Mouse (Mus musculus) lung, postnatal 36 days (tissue): ENCODE data around the gene Cox10.
"Not testable (repeated sequence)": the region's sequence is repeated elsewhere in the genome, so short reads cannot be mapped to it uniquely, and the experiment has no call there.

ENCODE experiments used
- DNase-seq: peaks from one replicate; pipeline ENCODE4 v3.0.0; 2022; ENCODE audit warnings: mixed read lengths

Gene Cox10

DNA sequence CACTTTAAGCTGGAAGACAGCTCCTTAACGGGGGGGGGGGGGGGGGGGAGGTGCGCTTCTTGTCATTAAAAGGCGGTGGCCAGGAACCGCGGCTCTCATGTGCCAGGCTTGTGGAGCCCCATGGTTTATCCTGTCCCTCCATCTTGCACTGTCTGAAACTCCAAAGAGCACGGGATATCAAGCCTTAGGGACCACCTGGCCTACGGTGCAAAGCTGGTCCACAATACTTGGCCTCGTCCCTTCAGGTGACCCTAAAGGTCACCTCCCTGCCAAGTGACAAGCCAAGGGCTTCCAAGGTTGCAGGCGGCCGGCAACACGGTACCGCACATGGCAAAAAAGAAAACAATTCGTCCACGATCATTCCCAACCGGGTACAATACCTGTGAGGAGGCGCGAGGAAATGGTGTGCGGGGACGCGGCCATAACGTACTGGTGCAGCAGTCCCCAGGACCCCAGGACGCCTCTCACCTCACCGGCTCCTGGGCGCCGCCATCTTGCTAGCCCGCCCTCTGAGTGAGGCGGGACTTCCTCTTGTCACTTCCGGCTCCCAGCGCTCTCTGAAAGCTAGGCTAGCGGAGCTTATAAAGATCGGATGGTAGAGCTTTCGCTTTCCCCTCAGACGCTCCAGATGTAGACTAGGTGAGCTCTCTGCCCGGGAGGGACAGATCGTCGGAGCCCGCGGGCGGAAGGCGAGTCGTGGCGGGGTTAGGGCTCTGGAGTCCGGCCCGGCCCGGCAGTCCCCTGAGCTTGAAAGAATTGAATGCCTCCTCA is at the start of gene Cox10:
Cox10 (minus strand) TSS at position 513 of the 771 bp plus-strand sequence.
- peak; percentile 94 for DNase-seq

DNA sequence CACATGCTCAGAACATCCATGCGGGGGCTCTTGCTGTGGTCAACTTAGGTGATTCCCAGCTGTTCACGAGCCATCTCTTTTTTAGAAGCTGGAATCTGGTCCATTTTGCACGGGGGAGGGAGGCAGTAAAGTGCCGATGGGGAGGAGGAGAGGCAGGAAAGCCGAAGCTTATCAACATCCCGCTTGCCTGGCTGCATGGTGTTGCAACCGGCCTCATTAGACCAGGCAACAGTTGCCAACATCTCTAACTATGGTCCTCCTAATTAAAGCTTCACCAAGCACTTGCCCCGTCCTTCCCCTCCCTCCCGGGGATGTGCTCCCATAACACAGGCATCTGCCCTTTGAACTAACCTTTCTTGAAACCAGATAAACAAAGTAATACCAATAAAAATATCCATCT is 48.7 kb upstream of the Cox10 start:
- DNase-seq = no peak

DNA sequence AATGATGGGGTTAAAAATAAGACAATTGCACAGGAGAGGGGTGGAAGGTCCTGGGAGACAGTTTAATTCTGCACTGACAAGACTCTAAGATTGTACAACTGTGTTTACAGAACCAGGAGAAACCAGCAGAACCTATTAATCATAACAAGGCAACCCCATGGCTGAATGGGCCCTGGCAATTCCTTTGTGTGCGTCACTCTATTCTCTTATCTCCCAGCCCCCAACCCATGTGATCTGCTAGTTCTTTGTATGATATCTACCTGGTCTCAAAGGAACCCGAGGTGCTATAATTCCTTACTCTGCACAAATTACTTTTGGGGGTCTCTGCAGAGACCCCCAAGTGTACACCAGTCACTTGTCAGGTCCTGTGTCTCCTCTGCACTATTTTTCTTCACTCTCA is 46.2 kb upstream of the Cox10 start:
- no peak for DNase-seq

DNA sequence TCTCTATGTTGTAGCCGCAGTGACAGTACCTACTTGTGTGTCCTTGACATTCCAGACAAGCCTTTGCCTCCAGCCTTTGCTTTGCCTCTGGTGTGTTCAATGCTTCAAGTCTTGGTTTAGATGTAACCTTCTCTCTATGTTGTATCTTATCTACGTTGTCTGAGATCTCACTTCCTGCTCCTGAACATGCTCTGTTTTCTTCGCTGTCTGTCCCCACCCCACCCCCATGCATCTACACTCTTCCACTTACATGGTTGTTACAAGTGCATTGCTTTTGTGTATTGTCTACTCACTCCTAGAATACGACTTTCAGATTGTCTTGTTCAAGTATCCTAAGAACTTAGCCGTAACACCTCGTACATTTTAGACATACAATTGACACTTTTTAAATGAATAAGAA is 43.9 kb upstream of the Cox10 start:
- DNase-seq = not testable (repeated sequence)

DNA sequence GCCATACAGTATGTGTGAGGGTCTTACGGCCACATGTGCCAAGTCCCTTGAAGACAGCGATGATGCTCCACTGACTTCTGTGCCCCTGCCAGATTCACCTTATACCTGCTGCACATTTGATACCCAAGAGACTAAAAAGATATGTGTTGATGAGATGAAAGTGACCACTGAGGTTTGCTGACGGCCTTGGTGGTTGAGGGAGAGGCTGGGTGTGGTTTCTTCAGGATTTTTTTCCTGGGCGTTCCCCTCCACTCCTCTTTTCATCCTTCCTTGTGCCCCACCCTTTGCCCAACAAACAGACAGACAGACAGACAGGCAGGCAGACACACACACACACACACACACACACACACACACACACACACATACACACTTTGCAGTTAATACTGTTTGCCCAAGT is 37.4 kb upstream of the Cox10 start:
- no peak for DNase-seq

DNA sequence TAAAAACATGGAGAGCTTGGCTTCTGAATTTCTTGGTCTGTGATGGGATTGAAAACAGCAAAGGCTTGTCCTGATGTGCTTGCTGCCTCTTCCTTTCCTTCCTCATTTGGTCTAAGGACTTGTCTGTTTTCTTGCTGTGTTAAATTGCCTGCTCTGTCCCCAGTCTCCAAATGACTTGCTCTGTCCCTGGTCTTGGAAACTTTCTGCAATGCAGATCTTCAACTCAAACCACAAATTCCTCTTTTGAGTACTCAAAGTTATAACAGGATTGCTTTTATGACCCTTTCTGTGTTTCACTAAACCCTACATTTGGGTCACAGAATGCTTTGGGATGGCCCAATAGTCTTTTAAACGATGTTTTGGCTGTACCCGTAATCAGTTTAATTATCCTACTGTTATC is 36.6 kb upstream of the Cox10 start:
- no peak for DNase-seq

DNA sequence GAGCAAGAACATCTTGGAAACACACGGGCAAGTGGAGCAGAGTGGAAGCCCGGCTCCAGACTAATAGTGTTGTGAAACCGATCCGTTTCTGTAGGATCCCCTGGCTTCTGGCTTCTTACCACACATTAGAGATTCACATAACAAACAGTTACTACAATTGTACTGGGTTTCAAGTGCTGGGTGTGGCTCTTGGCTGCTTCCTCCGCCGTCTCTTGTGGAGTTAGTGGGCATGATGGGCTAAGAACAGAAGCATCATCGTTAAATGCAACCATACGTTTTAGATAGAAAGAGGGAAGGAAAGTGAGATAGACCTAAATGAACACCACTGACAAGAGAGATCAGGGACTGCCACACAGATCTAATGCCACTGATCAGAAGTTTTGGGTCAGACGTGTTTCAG is 35.8 kb upstream of the Cox10 start:
- no peak for DNase-seq

DNA sequence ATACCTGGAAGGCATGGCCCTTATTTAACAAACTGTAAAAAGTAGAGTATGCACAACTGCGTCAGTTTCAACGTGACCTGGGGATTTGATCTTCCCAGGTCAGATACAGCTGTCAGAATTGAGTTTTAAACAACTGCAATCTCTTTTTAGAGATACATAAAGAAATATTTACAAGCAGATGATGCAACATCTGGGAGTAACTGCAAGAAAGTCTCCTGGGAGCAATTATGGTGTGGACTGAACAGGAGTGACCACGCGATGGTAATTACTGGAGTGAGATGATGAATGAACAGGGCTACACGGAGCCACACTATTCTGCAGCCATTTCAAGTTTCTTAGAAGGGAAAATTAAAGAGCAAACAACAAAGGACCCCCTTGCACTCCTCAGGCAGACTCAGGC is 20.8 kb upstream of the Cox10 start:
- DNase-seq = no peak

DNA sequence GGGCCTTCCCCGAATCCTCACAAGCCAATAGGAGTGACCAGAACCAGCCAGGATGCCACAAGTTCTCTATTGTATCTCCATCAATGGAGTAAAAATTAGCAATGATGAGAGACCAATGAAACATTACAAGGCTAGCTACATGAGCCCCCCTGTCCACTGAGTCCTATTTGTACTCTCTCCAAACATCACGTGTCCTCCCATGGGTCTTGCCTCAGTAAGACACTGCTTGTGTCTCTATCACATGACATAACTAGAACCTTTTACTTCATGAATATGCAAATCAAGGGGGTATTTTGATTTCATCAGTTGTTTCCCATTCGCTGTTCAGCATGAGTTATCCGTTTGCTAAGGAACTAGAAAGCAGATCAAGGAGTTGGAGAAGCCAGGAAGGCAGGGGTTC is 13.8 kb upstream of the Cox10 start:
- DNase-seq = no peak

DNA sequence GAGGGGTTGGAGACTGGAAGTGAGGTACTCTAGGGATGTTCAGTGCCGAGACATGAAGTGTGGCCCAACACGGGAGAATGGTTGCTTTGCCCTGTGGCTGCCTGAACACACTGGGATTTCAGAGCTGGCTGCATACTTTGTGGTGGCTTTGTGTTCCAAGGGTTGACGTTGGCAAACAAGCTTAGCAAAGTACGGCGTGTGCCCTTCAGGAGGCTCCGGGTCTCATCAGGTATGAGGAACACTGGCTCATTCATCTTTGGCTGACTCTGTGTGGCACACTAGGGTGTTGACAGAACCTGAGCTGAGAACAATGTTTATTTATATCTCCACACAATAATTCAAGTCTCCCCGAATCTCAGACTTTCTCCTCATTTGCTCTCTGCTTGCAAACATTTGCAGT is 11.9 kb upstream of the Cox10 start:
- peak; percentile 3 for DNase-seq

DNA sequence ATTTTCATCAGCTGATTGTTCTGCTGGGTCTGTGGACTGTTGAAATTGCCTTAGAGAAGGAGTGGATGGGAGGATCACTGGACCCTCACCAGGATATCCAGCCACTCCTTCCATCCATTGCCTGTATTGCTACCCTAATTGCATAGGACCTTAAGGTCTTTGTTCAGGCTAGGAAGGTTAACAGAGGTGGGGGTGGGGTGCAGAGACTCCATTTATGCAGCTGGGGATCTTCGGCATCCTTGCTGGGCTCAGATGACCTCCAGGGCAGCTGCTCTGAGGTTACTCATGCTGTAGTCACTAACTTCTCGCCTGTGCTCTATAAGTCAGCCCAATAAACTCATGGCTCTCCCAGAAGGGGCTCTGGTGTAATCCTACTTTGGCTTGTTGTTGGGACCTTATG is 10.4 kb upstream of the Cox10 start:
- DNase-seq = no peak

DNA sequence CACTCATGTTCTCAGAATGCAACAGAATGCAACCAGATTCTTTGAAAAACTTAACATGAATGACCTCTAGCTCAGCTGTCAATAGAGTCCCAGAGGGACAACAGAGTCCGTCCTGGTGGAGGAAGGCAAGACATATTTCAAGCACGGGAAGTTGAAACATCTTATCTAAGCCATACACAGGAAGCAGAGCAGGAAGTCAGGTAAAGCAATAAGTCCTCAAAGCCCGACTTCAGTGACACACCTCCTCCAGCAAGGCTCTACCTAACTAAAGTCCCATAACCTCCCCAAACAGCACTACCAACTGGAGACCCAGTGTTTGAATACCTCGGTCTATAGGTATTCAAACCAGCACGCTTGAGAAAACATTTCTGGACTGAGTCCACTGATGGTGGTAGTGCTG is 6.6 kb upstream of the Cox10 start:
- no peak for DNase-seq

DNA sequence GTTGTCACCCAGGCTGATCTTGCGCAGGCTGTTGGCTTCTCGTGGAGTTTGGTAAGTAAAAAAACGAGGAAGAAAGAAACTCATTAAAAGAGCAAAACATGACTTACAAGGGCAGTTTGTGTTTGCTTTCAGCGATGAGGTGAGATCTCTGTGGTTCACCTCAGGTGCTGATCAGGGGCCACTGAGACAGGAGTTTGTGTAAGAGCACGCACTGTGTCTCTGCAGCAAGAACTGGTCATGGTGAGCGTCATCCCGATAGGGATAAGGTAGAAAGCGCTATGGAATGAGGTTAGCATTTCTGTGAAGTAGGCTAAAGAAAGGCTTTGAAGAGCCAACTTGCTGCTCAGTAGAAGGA is 436 bp upstream of the Cox10 start:
- DNase-seq = no peak

DNA sequence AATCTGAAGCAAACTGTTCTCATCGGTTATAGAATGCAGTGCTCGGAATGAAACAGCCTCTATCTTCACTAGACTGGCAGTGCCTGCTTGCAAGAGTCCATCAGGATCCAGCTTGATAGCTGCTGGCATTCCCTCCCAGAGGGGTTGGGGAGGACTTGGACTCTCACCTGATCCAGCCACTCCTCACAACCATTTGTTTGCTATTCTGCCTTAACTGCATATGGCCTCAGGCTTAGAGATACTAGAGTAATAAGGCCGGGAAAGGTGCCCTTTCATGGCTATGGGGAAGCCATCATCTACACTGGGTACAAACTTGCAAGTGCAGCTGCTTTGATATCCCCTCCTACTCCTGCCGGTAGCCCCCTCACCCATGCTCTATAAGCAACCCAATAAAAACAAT is 3.1 kb downstream of the Cox10 start:
- no peak for DNase-seq

DNA sequence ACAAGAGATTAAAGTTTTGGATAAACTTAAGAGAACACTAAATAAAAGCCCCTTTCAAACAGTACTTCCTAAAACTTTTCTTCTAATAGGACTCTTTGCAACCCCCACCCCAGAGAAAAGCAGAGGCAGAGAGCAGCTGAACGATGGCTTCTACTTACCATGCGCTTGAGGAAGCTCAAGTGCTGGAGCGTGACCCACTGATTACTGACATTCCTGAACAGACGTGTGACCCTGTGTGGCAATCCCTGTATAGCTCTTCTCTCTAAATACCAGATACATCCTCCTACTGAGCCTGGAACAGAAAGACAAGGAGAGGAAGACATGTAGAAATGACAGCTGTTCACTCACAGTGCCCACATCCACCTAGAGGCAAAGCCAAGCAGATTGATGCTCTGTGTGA is 5.9 kb downstream of the Cox10 start:
- peak; percentile 6 for DNase-seq

DNA sequence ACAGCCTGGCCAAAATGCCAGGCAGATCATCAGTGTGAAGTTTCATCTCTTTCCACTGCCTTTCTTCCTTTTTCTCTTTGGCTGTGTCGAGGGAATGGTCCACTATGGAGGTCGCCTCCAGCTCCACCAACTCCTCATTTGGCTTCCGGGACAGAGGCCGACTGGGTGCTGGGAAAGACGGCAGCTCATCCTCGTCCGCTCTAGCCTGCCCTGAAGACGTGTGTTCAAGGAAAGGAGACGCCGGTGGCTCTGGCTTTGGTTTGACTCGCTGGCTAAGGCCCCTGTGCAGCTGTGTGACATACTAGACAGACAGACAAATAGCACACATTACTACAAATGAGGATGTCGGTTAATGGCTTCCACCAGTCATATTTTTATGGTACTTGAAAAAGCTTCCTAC is 7.7 kb downstream of the Cox10 start:
- DNase-seq = no peak

DNA sequence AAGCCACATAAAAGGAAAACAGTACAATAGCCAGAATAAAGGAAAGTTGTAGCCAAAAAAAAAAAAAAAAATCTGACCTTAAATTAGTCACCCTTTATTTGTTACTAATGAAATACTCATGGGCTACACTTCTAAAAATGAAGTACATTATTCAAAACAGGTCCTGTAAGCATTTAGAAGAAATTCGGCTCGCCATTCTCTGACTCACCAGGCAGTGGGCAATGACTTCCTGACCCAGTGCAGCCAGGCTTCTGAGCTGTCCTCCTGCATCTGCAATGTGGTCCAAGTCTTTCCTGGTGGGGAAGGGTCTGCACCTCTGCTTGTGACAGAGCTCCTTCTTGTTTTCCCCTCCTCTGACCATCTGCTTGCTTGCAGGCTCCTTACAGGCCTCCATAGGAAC is 13.3 kb downstream of the Cox10 start:
- no peak for DNase-seq

DNA sequence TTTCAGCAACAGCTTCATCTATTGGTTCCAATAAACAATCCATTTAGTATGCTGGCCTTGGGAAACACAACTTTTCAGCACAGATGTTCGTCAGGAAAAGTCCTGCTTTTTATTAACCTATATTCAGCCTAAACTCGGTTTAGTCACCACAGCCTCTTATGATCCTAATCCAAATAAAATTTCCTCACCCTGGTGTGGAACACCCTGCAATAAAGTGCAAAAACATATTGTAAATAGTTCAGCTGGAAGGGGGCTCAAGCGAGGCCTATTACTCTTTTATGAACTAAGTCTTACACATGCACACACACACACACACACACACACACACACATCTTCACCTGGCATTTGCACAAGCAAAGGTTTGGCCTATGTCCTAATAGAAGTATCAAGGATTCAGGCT is 16.1 kb downstream of the Cox10 start:
- no peak for DNase-seq

DNA sequence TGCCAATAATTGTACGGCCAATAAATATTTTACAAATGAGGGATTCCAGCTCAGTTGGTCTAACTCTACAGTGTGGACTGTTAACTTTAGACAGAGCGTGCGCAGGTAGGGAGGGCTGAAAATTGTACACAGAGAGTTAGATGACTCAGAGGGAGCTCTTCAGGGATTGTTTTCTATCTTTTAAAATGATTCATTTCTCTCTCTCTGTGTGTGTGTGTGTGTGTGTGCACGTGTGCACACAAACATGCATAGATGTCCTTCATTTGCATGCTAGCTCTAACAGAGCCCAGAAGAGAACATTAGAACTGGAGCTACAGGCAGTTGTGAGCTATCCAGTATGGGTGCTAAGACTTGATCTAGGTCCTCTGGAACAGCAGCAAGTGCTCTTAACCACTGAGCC is 17.0 kb downstream of the Cox10 start:
- DNase-seq = no peak

DNA sequence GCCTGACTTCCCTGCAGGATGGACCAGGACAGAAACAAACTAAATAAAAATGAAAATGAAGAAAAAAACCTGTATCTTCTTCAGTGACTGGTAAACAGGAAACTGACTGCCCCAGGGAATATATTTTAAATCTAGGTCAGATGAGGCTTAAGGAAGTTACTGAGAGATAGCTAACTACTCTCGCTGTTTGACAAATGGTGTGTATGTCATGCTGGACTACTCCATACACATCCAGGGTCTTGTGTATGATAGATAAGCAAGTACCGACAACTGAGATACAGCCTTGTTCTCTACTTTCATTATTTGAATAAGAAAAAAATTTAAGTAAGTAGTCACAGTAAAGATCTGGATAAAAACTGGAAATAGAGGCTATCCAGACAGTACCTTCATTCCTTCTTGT is 20.0 kb downstream of the Cox10 start:
- no peak for DNase-seq

DNA sequence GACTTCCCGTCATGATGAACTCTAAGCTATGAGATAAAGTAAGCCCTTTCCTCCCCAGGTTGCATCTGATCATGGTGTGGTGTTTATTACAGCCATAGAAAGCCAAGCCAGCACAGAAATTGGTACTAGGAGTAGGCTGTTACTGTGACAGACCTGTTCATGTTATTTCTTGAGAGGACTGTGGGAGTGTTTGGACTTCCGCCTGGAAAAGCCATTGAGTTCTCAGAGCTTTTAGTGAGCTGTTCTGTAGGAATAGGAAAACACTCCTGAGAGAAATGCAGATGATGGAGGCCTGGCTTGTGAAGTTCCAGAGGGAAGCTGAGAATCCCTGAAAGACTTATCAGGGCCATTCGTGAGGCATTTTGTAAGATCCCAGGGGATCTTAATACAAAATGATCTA is 20.8 kb downstream of the Cox10 start:
- no peak for DNase-seq

DNA sequence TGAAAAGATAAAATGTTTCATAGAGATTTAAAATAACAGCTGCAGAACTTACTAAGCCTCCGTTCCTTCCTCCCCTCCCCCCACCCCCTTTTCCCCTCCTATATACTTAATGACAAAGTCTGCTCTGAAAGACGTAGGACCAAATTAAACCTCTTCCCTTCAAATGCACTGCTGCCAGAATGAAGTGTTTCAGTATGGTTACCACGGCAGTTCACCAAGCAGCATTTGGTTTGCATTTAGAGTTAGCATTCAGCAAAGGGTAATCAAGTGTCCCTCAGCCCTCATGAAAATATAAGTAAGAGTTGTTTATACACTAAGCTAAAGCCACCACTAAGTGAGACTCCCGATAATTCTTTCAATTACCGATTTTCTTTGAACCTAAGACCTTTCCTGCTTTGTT is 25.9 kb downstream of the Cox10 start:
- no peak for DNase-seq

DNA sequence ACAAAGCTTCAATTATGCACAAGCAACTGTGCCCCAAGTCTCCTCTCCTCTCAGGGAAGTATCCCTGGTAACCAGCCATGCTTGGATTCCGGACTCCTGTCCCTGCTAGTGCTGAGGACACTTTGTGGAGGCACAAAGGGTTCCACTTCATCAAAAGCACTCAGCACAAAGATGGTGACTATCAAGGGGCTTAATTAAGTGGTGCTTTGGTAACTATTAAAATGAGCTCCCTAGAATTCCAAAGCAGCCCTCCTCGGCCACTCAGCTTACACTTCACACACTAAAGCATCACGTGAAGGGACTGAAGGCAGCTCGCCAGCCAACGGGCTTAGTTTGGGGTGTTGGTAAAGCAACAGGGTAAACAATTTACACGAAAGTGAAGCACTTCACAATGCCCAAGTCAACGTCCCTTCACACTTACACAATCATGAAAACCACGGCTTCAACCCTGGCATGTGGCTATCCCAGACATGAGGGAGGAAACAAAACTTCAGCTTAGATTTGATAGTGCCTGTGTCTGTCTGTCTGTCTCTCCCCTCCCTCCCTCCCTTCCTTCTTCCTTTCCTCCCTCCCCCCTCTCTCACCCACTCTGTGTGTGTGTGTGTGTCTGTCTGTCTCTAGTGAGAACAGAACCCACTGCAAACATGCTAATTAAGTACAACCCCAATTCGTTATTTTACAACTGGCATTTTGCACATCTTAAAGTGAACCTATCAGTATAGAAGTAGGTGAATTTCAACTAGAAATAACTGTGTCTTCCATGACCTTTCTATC is 27.9 kb downstream of the Cox10 start:
- DNase-seq = peak; percentile 78

DNA sequence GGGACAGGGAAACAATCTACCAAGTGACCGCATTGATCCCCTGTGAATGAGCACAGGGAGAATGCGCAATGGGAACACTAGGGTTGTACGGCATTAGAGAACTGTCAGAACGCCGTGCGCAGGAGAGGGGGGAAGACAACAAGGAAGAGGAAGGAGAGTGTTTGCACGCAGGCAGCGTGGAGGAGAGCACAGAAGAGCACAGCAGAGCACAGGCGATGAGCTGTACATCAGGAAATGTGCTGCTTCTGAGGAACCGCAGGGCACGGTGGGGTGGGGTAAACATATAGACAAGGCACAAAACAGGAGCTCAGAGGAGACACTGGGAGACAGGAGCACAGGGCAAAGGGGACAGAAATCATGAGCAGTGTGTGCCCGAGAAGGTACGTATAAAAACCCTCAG is 31.8 kb downstream of the Cox10 start:
- no peak for DNase-seq

DNA sequence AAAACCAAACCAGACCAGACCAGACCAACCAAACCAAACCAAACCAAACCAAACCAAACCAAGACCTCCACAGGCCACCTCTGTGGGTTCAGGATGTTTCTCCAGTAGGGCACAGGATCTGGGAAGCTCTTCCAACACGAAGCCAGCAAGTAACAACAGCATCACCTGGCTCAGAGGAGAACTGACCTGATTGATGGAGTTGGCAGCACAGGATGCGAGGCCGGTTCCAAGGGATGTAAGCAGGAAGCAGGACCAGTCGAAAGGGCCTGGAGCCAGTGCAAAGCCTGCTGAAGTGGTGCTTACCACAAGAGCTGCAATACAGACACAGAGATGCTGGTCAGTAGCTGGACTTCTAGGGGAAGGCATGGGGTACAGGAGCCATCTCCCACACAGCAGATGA is 34.2 kb downstream of the Cox10 start:
- DNase-seq = peak; percentile 17
